Mouse (Mus musculus): ENCODE data around the gene 6430548M08Rik.

- no peak for TF ChIP-seq CTCF (conservative IDR thresholded peaks at IDR 0.05; ENCODE audit: low read length)
- TF ChIP-seq POU5F1 (IDR thresholded peaks at IDR 0.05; ENCODE audit: borderline replicate concordance, low read length) = no peak
Observed at GRCm38 (mm10) chr8:120140769-120141168, 26.8 kb downstream of the 6430548M08Rik start.

Measured in E14TG2a.4 (cell line).